Mouse (Mus musculus) bone marrow, adult 2 months (tissue): ENCODE measurements around the gene Try4. TPM values are rescaled to one million over a fixed set of nuclear protein-coding genes. Genes with fewer than 3 reads are reported as not detected.
"Not testable (repeated sequence)": the region's sequence is repeated elsewhere in the genome, so short reads cannot be mapped to it uniquely, and the experiment has no call there.

Experiments
- H3K27ac ChIP-seq: fragments of 200-500 bp; 2 replicates; pipeline ENCODE4 v1.5.1; 2012; ENCODE audit warnings: low read depth, mild to moderate bottlenecking, control low read depth, inconsistent platforms, low read length; ENCODE audit not compliant: control insufficient read depth, poor library complexity, insufficient read depth
- H3K4me1 ChIP-seq: fragments of 200-500 bp; 2 replicates; pipeline ENCODE4 v1.6.1; 2011; ENCODE audit warnings: low read length; ENCODE audit not compliant: control insufficient read depth, insufficient read depth
- H3K4me3 ChIP-seq: fragments of 200-500 bp; replicated peaks from 2 replicates; pipeline ENCODE3; 2011; ENCODE audit warnings: mild to moderate bottlenecking, low read depth, low read length, control low read depth; ENCODE audit not compliant: control insufficient read depth
- CTCF ChIP-seq: fragments of 200-500 bp; IDR thresholded peaks from 2 replicates; pipeline ENCODE4 v1.5.1; 2011; ENCODE audit warnings: low read length, control low read depth; ENCODE audit not compliant: control insufficient read depth, insufficient read depth
- POLR2A ChIP-seq: fragments of 200-500 bp; IDR thresholded peaks from 2 replicates; pipeline ENCODE4 v1.6.1; 2011; ENCODE audit warnings: low read depth, mild to moderate bottlenecking, control low read depth, low read length, borderline replicate concordance; ENCODE audit not compliant: control insufficient read depth
- WGBS: fragments of 180-500 bp; shearing (Covaris S2); methylation state at CpG from one replicate; pipeline ENCODE4 v1.1.7; 2018; 5-methylcytosine and 5-hydroxymethylcytosine counted together
- polyA plus RNA-seq: library from polyadenylated mRNA; stranded (reverse); fragments of >200 nt; gene quantifications from 2 replicates; pipeline ENCODE4 v1.2.4, GENCODE M21; 2011; ENCODE audit warnings: low replicate concordance; ENCODE audit not compliant: missing spikeins, insufficient read depth, insufficient read length

The Try4 gene
- not detected in 2 replicates for polyA plus RNA-seq

DNA sequence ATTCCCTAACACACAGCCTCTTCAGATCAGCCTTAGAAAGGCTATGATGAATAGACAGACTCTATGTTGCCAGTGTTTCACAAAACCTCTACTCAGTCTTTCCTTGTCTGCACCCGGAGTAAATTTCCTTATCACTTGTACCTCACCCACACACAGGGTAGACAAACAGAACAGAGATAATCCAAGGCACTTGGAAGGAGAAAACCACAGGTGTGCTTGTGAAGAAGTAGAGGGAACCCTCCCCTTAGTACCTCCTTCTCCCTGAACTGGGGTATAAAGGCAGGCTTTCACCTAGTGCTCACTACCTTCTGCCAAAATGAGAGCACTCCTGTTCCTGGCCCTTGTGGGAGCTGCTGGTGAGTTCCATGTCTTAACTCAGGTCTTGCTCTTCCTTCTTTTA lies at the start of gene Try4:
Gene Try4 (plus strand): TSS at position 301 of the 400 bp plus-strand sequence.
- no peak for TF ChIP-seq POLR2A
- no peak for TF ChIP-seq CTCF
- Histone ChIP-seq H3K4me1 (no peaks in the 10 kb centered on the region), H3K4me3 (no peak within 1 kb of the TSS), H3K27ac (no peak within 1 kb of the TSS)
- WGBS = 60% methylated on average over 1 of the region's 1 CpGs

- not testable (repeated sequence) for H3K27ac ChIP-seq, H3K4me1 ChIP-seq, H3K4me3 ChIP-seq
- WGBS = 46% methylated on average over 9 of the region's 9 CpGs
Observed at GRCm38 (mm10) chr6:41253314-41253713, 48.8 kb upstream of the Try4 start.

GRCm38 (mm10) chr6:41256424-41256823 lies 45.6 kb upstream of the Try4 start:
- H3K27ac ChIP-seq = no peak overlapping the region
- H3K4me3 ChIP-seq = no peak overlapping the region
- TF ChIP-seq CTCF = no peak
- TF ChIP-seq POLR2A = no peak
- 76% methylated on average over 2 of the region's 2 CpGs for WGBS
- H3K4me1 ChIP-seq = no peaks in the 10 kb centered on the region

DNA sequence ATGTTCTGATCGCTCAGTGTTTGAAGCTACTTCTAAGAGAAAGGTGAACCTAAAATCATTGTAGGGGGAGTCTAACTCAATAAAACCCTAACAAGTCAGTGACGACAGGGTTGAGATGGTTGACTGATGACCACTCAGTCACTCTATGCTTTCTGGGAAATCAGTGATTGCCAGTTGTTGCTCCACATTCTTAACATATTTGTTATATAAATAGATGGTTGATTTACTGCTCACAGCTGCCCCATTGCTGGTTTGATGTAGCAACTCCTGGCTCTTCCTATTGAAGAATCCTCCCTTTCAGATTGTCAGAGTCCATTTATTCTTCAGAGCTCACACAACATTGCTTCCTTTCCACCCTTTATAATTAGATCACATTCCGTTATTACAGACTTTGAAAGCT lies 44.6 kb upstream of the Try4 start:
- TF ChIP-seq CTCF (no peak), POLR2A (no peak)
- WGBS = 84% methylated on average over 3 of the region's 3 CpGs
- Histone ChIP-seq H3K4me3 (no peak overlapping the region), H3K27ac (no peak overlapping the region), H3K4me1 (no peaks in the 10 kb centered on the region)

DNA sequence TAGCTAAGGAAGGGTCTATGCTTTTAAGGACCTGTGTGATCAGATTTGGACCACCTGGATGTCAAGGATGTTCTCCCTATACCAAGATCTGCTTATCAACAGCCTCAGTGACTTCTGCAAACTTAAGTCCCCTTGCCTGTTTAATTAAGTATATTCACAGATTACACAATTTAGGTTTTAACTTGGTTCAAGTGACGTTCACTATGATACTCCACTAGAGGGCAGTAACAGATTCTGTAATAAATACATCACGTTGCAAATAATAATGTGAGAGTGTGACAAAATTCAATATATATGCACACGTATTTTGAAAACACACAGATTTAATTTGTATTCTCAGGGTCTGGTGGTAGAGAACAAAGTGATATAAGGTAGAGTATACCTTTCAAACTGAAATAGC lies 39.3 kb upstream of the Try4 start:
- WGBS = 12% methylated on average over 3 of the region's 3 CpGs
- Histone ChIP-seq H3K4me1 (no peaks in the 10 kb centered on the region), H3K4me3 (no peak overlapping the region), H3K27ac (no peak overlapping the region)
- TF ChIP-seq POLR2A = no peak
- TF ChIP-seq CTCF = no peak

DNA sequence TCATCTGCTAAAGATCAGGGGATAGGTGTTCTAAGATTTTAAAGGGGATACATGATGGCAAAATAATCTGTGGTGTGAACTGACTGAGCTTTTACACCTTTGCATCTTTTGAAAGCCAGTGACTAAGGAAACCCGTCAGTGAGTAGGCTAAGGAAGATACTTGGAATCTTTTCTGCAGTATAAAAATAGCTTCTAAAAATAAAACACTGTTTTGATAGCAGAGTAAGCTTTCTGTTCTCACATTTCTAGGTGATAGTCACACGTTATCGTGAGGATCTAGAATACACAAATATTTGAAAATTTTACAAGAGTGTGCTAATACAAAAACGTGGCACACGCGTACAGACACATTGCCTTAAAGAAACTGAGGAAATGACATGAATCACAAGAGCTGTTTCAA lies 35.9 kb upstream of the Try4 start:
- WGBS = 83% methylated on average over 6 of the region's 6 CpGs
- TF ChIP-seq POLR2A = no peak
- Histone ChIP-seq H3K4me1 (no peaks in the 10 kb centered on the region), H3K27ac (no peak overlapping the region), H3K4me3 (no peak overlapping the region)

GRCm38 (mm10) chr6:41298255-41298654 lies 3.8 kb upstream of the Try4 start:
- no peak overlapping the region for H3K4me3 ChIP-seq
- no peak for TF ChIP-seq POLR2A
- no peak for TF ChIP-seq CTCF
- no peaks in the 10 kb centered on the region for H3K4me1 ChIP-seq
- H3K27ac ChIP-seq = no peak overlapping the region
- 32% methylated on average over 1 of the region's 1 CpGs for WGBS

- 70% methylated on average over 3 of the region's 3 CpGs for WGBS
- not testable (repeated sequence) for H3K27ac ChIP-seq, H3K4me1 ChIP-seq, H3K4me3 ChIP-seq
Observed at GRCm38 (mm10) chr6:41316741-41317140, 14.7 kb downstream of the Try4 start, which contains the start of gene Try5. Gene Try5 (minus strand): TSS chr6:41316841.

- H3K4me1 ChIP-seq = no peaks in the 10 kb centered on the region
- TF ChIP-seq CTCF = no peak
- TF ChIP-seq POLR2A = no peak
- WGBS = 77% methylated on average over 2 of the region's 2 CpGs
- H3K27ac ChIP-seq = no peak within 1 kb of the TSS
- no peak within 1 kb of the TSS for H3K4me3 ChIP-seq
Observed at GRCm38 (mm10) chr6:41353932-41354331, 51.9 kb downstream of the Try4 start, which contains the start of gene Try10. Gene Try10 (plus strand): TSS chr6:41354105.

Other genes with a start within 250 kb of the Try4 start
- gene Try5, start 14.6 kb downstream of the Try4 start, polyA plus RNA-seq = not detected in 2 replicates
- not detected in 2 replicates for gene Try10, start 51.8 kb downstream of the Try4 start, polyA plus RNA-seq
- gene Prss3, start 75.4 kb downstream of the Try4 start, polyA plus RNA-seq = not detected in 2 replicates
- gene Gm5771, start 90.1 kb downstream of the Try4 start, polyA plus RNA-seq = not detected in 2 replicates
- not detected in 2 replicates for gene Gm10334, start 143.9 kb downstream of the Try4 start, polyA plus RNA-seq
- not detected in 2 replicates for gene Prss1, start 156.7 kb downstream of the Try4 start, polyA plus RNA-seq
- not detected in 2 replicates for gene Prss2, start 219.5 kb downstream of the Try4 start, polyA plus RNA-seq